Comparison of ENCODE assay signal across 14 mouse cellular contexts in genomic region chr14:27493516-27493915, GRCm38 (mm10). TPM values are rescaled to one million over a fixed set of nuclear protein-coding genes. Genes with fewer than 3 reads are reported as not detected.
DNase-seq lines count a peak whose midpoint lies in the region; TF ChIP-seq lines count a peak whose summit lies in the region.
"Had no signal": no experiment of that assay in that cellular context is flagged by ENCODE, and none has a peak within 500 bp of the region (broad histone marks: within the 10 kb centered on the region; RNA-seq: fewer than 3 reads in every experiment).

No protein-coding gene starts in this region.

- TF ChIP-seq CTCF in cortical plate, adult 2 months (IDR thresholded peaks at IDR 0.05; ENCODE audit: extremely low read depth, insufficient read depth, low read length): 0 out of 2 replicates have a peak, but pooled peaks have one; percentile 2

- peak; percentile 88 for DNase-seq in heart, adult 11 months
- DNase-seq in heart, postnatal 4 days: no peak
- DNase-seq in lung, postnatal 10 days: peak; percentile 18
- DNase-seq in lung, postnatal 36 days: no peak
- DNase-seq in ES-CJ7 (ENCODE audit: low read depth, low spot score): peak; percentile 53
- DNase-seq in urinary bladder, adult 18-20 months (ENCODE audit: low spot score in 2 of 2): no peak
- no peak for DNase-seq in thymus, postnatal 0 days (ENCODE audit: low spot score)
- DNase-seq: adrenal gland, adult 8-10 months; heart, postnatal 14 days; kidney, postnatal 25 days; lung, postnatal 4 days; right cerebral cortex, adult 18-20 months had no signal

- no peak overlapping the region for H3K4me3 ChIP-seq in cortical plate, adult 2 months (ENCODE audit: insufficient read depth, low read length)
- H3K4me3 ChIP-seq: embryonic facial prominence, embryonic 15.5 days had no signal

- no peak overlapping the region for H3K27ac ChIP-seq in cortical plate, adult 2 months (ENCODE audit: insufficient read depth, low read length)
- H3K27ac ChIP-seq: embryonic facial prominence, embryonic 15.5 days had no signal

- H3K4me1 ChIP-seq in cortical plate, adult 2 months (ENCODE audit: control insufficient read depth, insufficient read depth, low read length): no peaks in the 10 kb centered on the region
- H3K4me1 ChIP-seq: embryonic facial prominence, embryonic 15.5 days had no signal

- TF ChIP-seq POLR2A in cortical plate, adult 2 months (IDR thresholded peaks at IDR 0.05; ENCODE audit: extremely low read depth, insufficient read depth, low read length): no peak

RNA-seq across cellular contexts. Expression of gene Ccdc66, which starts 14.7 kb away (rescaled TPM):
- total RNA-seq in heart, postnatal 4 days (2021): 1 to 10 TPM; 8.2 to 8.9 TPM
- 10.5 and 12.0 TPM in 2 replicates for polyA plus RNA-seq in cortical plate, adult 2 months (2012; rRNA removed)
- 8.1 and 10.5 TPM in 2 replicates for polyA plus RNA-seq in thymus, postnatal 0 days (2015; fragmentation: Nextera tagmentation; extraction: Ambion mirVana)

Comparison
In these comparisons a context has a peak if more than half of its experiments do, and no peak if none do; other contexts are left out.
1. DNase-seq: peak in heart, adult 11 months (single experiment), lung, postnatal 10 days (single experiment) and ES-CJ7 (single experiment); none in heart, postnatal 4 days (single experiment), lung, postnatal 36 days (single experiment), urinary bladder, adult 18-20 months (0 of 2) and thymus, postnatal 0 days (single experiment).